Mouse (Mus musculus) myocyte (in vitro differentiated cells): Measurements from ENCODE around the gene Hint1. TPM values are rescaled to one million over a fixed set of nuclear protein-coding genes. Genes with fewer than 3 reads are reported as not detected.
A peak's percentile ranks its signal among the peaks of the same experiment; 100 is the strongest.

Experiments used
- H3K27me3 ChIP-seq: one replicate; pipeline ENCODE4 v1.6.1; 2011; ENCODE audit not compliant: control insufficient read depth, insufficient read depth, insufficient read length
- H3K36me3 ChIP-seq: one replicate; pipeline ENCODE4 v1.6.1; 2011; ENCODE audit not compliant: control insufficient read depth, insufficient read depth
- H3K4me2 ChIP-seq: one replicate; pipeline ENCODE4 v1.6.1; 2011; ENCODE audit warnings: low read depth, control low read depth
- H3K4me3 ChIP-seq: one replicate; pipeline ENCODE4 v1.5.1; 2011; ENCODE audit warnings: mild to moderate bottlenecking, control low read depth, moderate library complexity
- H3K79me2 ChIP-seq: one replicate; pipeline ENCODE4 v1.6.1; 2011; ENCODE audit not compliant: control insufficient read depth, insufficient read depth
- H3ac ChIP-seq: one replicate; pipeline ENCODE4 v1.6.1; 2011; ENCODE audit not compliant: control insufficient read depth, insufficient read length
- CEBPB ChIP-seq: IDR thresholded peaks from 2 replicates; pipeline ENCODE4 v1.6.1; 2011; ENCODE audit warnings: mild to moderate bottlenecking, moderate library complexity; ENCODE audit not compliant: poor library complexity, insufficient read depth, severe bottlenecking
- E2F4 ChIP-seq: IDR thresholded peaks from one replicate; pipeline ENCODE4 v1.6.1; 2011; ENCODE audit warnings: mild to moderate bottlenecking, control low read depth, moderate library complexity; ENCODE audit not compliant: insufficient read depth
- MAX ChIP-seq: IDR thresholded peaks from one replicate; pipeline ENCODE4 v1.6.1; 2011; ENCODE audit warnings: low read depth, mild to moderate bottlenecking, control low read depth
- MYOD1 ChIP-seq, 3 experiments: IDR thresholded peaks; one replicate each; pipeline ENCODE4 v1.6.1; 2011; ENCODE audit warnings: control low read depth in 2 of 3, low read depth in 2 of 3, mild to moderate bottlenecking in 2 of 3, moderate library complexity in 1 of 3; ENCODE audit not compliant: insufficient read length in 2 of 3, control insufficient read depth in 1 of 3
- MYOG ChIP-seq, 3 experiments: IDR thresholded peaks; one replicate each; pipeline ENCODE4 v1.6.1; 2011; ENCODE audit warnings: control low read depth in 2 of 3, low read depth in 2 of 3, mild to moderate bottlenecking in 2 of 3; ENCODE audit not compliant: insufficient read length in 2 of 3, control insufficient read depth in 1 of 3, insufficient read depth in 1 of 3
- POLR2A ChIP-seq: IDR thresholded peaks from one replicate; pipeline ENCODE4 v1.6.1; 2011; ENCODE audit warnings: low read depth, mild to moderate bottlenecking, control low read depth, moderate library complexity; ENCODE audit not compliant: insufficient read length
- POLR2AphosphoS2 ChIP-seq: IDR thresholded peaks from one replicate; pipeline ENCODE4 v1.6.1; 2011; ENCODE audit warnings: low read depth, control low read depth; ENCODE audit not compliant: insufficient read length
- REST ChIP-seq: IDR thresholded peaks from one replicate; pipeline ENCODE4 v1.6.1; 2011; ENCODE audit warnings: mild to moderate bottlenecking, control low read depth, moderate library complexity; ENCODE audit not compliant: insufficient read depth, insufficient read length
- SRF ChIP-seq: IDR thresholded peaks from one replicate; pipeline ENCODE4 v1.6.1; 2011; ENCODE audit warnings: low read depth; ENCODE audit not compliant: control insufficient read depth, insufficient read length
- TCF12 ChIP-seq: IDR thresholded peaks from one replicate; pipeline ENCODE4 v1.6.1; 2011; ENCODE audit warnings: mild to moderate bottlenecking, control low read depth; ENCODE audit not compliant: poor library complexity, insufficient read depth, severe bottlenecking
- TCF3 ChIP-seq: IDR thresholded peaks from one replicate; pipeline ENCODE4 v1.6.1; 2011; ENCODE audit warnings: low read depth, control low read depth; ENCODE audit not compliant: insufficient read length
- USF1 ChIP-seq: IDR thresholded peaks from one replicate; pipeline ENCODE4 v1.6.1; 2011; ENCODE audit warnings: low read depth, mild to moderate bottlenecking, control low read depth, moderate library complexity
- polyA plus RNA-seq: library from polyadenylated mRNA; unstranded; fragments of >200 nt; fragmentation: generic; extraction: Trizol; gene quantifications from one replicate; pipeline ENCODE4 v1.2.1, GENCODE M21; 2012; ENCODE audit warnings: missing spikeins

The Hint1 gene
- polyA plus RNA-seq, 1 experiment = 860 TPM

GRCm38 (mm10) chr11:54840891-54841290 lies 25.3 kb upstream of the Hint1 start:
- no peaks in the 10 kb centered on the region for H3K27me3 ChIP-seq
- H3K4me2 ChIP-seq = no peak overlapping the region
- H3K36me3 ChIP-seq = no peaks in the 10 kb centered on the region
- TF ChIP-seq TCF3 (no peak), MYOD1 (IDR thresholded peaks at IDR 0.05; ENCODE audit: control insufficient read depth in 1 of 3, insufficient read length in 2 of 3, low read depth in 2 of 3) (no peak), USF1 (no peak)
- no peaks in the 10 kb centered on the region for H3K79me2 ChIP-seq
- no peak overlapping the region for H3K4me3 ChIP-seq
- no peak overlapping the region for H3ac ChIP-seq

- Histone ChIP-seq H3K4me2 (no peak overlapping the region), H3K27me3 (no peaks in the 10 kb centered on the region), H3ac (no peak overlapping the region), H3K36me3 (no peaks in the 10 kb centered on the region), H3K4me3 (no peak overlapping the region), H3K79me2 (no peaks in the 10 kb centered on the region)
- TF ChIP-seq E2F4 (no peak), SRF (no peak), REST (no peak), MYOG (IDR thresholded peaks at IDR 0.05; ENCODE audit: control insufficient read depth in 1 of 3, insufficient read depth in 1 of 3, insufficient read length in 2 of 3, low read depth in 2 of 3) (no peak), TCF3 (no peak), POLR2A (no peak), MYOD1 (IDR thresholded peaks at IDR 0.05; ENCODE audit: control insufficient read depth in 1 of 3, insufficient read length in 2 of 3, low read depth in 2 of 3) (no peak), MAX (no peak), TCF12 (no peak), POLR2AphosphoS2 (no peak), USF1 (no peak), CEBPB (no peak)
Observed at GRCm38 (mm10) chr11:54844424-54844823, 21.8 kb upstream of the Hint1 start.

GRCm38 (mm10) chr11:54844959-54845358 lies 21.2 kb upstream of the Hint1 start:
- no peaks in the 10 kb centered on the region for H3K79me2 ChIP-seq
- no peaks in the 10 kb centered on the region for H3K27me3 ChIP-seq
- no peak overlapping the region for H3ac ChIP-seq
- H3K4me3 ChIP-seq = no peak overlapping the region
- no peaks in the 10 kb centered on the region for H3K36me3 ChIP-seq
- TF ChIP-seq MAX = no peak
- peak overlapping the region; percentile 23 for H3K4me2 ChIP-seq

- H3K4me2 ChIP-seq = peak overlapping the region; percentile 19
- no peak overlapping the region for H3K4me3 ChIP-seq
- no peak overlapping the region for H3ac ChIP-seq
- no peaks in the 10 kb centered on the region for H3K36me3 ChIP-seq
- no peak for TF ChIP-seq SRF
- TF ChIP-seq MYOG (IDR thresholded peaks at IDR 0.05; ENCODE audit: control insufficient read depth in 1 of 3, insufficient read depth in 1 of 3, insufficient read length in 2 of 3, low read depth in 2 of 3) = peak in 1 of 3 experiments; percentile 41
- peak in 1 of 3 experiments; percentile 22 for TF ChIP-seq MYOD1 (IDR thresholded peaks at IDR 0.05; ENCODE audit: control insufficient read depth in 1 of 3, insufficient read length in 2 of 3, low read depth in 2 of 3)
- H3K27me3 ChIP-seq = no peaks in the 10 kb centered on the region
- H3K79me2 ChIP-seq = no peaks in the 10 kb centered on the region
Observed at GRCm38 (mm10) chr11:54845470-54846442, 20.4 kb upstream of the Hint1 start.

GRCm38 (mm10) chr11:54849961-54850758 lies 16.0 kb upstream of the Hint1 start:
- no peak overlapping the region for H3K4me3 ChIP-seq
- no peak overlapping the region for H3ac ChIP-seq
- no peak overlapping the region for H3K4me2 ChIP-seq
- H3K36me3 ChIP-seq = no peaks in the 10 kb centered on the region
- no peaks in the 10 kb centered on the region for H3K79me2 ChIP-seq
- TF ChIP-seq MAX (no peak), USF1 (peak; percentile 48)
- no peaks in the 10 kb centered on the region for H3K27me3 ChIP-seq
